Mouse (Mus musculus) erythroblast, adult 5-6 weeks (primary cell): ENCODE results near the gene 5330417C22Rik. TPM values are rescaled to one million over a fixed set of nuclear protein-coding genes. Genes with fewer than 3 reads are reported as not detected.

Experiments used
- ATAC-seq: replicated peaks from 2 replicates; pipeline ENCODE4 v1.8.0; 2016; ENCODE audit warnings: moderate number of reproducible peaks, mild to moderate bottlenecking, moderate TSS enrichment, inconsistent platforms; ENCODE audit not compliant: poor library complexity, low FRiP score, severe bottlenecking
- total RNA-seq, 2 experiments: library from RNA; stranded (forward) in 1 of 2; stranded (reverse) in 1 of 2; fragments of 150-400 nt in 1 of 2; fragments of 200-764, 138-1000 nt in 1 of 2; gene quantifications; 2 replicates each; pipeline versions ENCODE4 v1.2.3 to v1.2.4; 2015 to 2017; ENCODE audit warnings: low replicate concordance in 2 of 2

5330417C22Rik gene
- total RNA-seq, 2 experiments from 2014 or later, result not detected

DNA sequence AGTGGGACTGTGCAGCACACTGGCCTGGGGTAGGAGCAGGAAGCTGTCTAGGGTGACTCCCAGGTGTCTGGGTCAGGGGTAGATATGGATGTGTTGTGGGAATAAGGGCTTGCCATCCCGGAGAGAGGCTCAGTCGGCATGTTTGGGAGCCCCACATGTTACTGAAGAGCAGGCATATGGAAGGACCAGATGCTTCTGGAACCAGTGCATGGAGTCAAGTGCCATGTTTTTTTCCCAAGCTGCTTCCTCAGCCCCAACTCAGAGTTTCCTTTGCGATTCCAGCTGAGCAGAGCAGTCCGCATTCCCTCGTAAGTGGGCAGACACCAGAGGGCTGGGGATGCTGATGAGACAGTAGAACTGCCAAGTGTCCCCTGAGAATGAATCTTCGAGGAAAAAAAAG is 113.3 kb downstream of the 5330417C22Rik start:
- ATAC-seq, result no peak

DNA sequence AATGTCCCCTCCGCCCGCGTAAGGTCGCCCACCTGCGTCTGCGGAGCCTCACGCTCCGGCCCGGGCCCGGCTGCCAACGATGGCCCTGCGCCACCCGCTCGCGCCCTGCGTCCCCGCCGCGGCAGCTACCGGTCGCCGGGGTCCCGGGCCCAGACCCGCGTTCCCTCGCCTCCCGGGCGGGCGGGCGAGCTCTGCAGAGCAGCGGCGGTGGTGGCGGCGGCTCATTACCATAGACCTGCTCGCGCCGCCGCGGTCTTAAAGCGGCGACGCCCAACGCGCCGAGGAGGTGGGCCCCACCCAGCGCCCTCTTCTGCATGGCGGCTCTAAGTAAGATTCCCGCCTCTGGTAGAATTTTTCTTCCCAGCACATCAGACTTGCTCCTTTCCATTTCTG is 120.5 kb downstream of the 5330417C22Rik start:
- ATAC-seq, result no peak

DNA sequence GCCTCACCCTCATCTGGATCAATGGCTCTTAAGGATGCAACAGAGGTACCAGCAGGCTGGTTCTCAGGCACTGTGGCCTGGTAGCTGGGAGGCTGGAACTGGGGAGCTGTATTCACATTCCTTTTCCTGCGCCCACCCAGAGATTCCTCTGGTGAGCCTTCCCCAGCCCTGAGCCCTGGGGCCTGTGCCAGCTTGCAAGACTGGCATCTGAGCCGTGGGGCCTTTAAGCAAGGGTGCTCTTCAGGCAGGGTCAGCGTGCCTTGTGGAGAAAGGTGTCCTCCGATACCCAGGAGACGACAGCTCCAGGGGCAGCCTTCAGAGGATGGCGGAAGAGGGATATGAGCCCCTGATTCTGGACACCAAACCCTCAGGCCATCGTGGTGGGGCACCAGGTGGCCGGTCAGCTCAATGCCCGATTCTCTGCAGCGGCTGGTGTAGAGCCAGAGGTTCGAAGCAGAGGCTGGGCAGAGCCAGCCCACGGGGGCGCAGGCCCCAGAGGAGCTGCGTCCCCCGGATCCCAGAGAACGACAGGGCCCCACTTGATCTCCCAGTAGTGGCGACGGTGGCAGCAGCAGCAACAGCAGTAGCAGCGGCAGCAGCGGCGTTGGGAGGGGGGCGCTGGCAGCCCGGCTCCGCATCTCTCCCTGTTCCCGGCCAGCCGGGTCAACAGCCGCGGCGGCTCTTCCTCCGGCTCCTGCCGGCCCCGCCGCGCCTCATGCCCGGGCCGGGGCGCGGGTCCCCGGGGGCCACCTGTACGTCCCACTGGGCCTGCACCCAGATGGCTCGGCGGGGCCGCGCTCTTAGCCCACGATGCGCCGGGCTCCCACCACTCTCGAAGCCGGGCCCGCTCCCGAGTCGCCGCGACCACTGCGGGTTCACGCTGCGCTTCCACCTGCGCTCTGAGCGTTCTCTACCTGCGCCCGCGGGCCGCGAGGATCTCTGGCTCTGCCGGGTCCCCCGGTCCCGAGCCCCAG is 121.2 kb downstream of the 5330417C22Rik start, which contains the start of gene Celsr2:
Gene Celsr2 (minus strand): TSS at position 696 of the 974 bp plus-strand sequence.
- ATAC-seq, result no peak

GRCm38 (mm10) chr3:108413634-108414360 is 122.5 kb downstream of the 5330417C22Rik start:
- ATAC-seq, result no peak

DNA sequence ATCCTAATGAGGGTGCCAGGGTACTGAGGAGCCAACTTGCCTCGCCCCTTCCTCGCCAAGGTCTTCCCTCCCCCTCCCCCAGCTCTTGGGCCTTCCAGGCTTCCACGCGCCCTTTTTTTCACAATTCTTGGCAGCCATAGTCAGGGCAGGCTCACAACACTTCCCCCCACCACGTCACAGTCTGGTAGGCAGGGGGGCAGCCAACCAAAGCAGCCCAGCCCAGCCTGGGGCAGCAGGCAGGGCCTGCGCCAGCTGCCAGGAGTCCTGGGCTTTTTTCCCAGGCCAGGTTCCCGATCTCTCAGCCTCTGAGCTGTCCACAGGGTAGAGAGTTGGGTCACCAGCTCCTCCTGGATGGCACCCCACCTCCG is 124.6 kb downstream of the 5330417C22Rik start:
- no peak for ATAC-seq

DNA sequence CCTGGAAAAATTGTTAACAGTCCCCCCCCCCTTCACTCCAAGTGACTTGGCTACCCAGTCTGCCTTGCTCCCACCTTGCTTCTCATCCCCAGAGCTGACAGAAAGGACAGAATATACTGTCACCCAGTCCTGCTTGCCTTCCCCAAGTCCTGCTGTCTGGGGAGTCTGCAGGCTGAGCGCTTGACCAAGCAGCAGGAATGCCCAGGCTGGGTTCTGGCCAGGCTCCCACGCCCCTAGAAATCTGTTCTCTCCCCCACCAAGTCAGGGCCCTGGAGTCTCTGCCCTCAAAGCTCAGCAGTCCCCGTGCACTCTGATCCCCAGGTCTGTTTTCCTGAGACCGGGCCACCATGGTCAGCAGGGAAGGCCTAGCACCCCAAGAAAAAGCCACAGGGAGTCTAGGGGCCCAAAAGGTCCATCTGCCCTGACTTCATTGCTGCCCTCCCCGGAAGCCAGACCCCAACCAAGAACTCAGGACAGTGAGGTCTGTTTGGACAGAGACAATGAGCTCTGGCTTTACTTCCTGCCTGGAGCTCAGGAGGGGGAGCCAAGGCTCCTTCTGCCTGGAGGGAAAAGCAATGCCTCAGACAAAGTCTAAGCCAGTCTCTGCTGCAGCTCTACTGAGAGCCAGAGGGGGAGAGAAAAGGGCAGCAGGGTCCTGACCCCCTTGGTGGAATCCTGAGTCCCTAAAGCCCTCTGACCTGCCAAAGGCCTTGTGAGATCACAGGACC is 125.1 kb downstream of the 5330417C22Rik start:
- ATAC-seq, result no peak

- ATAC-seq, result no peak
Observed at GRCm38 (mm10) chr3:108410359-108410714, 126.0 kb downstream of the 5330417C22Rik start.

DNA sequence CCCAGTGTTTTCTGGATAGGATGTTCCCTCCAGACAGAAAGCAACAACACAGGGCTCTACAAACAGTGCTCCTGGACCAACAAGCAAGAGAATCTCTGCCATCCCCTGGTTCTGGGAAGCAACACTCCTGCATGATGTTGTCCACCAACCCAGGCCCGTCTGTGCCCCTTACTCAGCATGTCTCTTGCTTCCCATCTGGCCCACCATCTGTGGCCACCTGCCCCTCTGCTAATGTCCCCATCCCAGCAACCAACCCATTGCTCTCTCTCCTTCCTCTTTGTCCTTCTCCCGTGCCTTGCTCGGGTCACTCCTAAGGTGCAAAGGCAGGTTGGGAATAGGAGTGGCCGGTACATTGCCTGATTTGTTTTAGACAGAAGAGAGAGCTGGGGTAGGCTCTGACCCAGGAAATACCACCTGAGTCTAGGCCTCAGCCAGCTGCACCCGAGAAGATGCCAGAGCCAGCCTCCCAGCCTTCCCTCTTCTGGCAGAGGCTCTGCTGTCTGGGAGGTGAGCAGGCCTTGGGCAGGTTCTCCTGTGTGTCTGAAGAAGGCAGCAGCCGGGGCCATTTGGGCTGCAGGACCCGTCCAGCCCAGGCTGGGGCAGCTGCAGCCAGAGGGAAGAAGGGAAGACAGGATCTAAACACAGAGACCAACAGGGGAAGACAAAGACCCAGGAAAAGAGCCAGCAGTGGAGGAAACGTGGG is 126.5 kb downstream of the 5330417C22Rik start:
- no peak for ATAC-seq

DNA sequence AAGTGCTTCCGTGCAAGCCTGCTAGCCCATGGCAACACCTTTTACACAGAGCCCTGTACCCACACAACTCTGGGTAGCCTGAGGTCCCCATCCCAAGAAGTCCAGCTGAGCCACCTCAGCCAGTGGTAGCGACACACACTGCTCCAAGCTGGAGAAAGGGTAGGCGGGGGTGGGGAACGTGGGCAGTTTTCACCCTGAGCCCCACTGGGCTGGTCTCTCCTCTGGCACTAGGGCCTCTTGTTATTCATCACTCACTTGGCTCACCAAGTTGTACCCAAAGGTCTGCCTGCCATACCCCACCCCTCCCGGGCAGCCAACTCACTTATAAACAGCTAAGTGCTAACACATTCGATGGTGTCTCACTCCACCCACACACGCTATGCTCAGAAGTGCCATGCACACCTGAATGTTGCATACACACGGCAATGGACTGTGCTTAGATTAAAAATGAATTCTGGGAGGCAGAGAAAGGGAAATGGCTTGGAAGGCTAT is 127.8 kb downstream of the 5330417C22Rik start:
- ATAC-seq, result no peak

DNA sequence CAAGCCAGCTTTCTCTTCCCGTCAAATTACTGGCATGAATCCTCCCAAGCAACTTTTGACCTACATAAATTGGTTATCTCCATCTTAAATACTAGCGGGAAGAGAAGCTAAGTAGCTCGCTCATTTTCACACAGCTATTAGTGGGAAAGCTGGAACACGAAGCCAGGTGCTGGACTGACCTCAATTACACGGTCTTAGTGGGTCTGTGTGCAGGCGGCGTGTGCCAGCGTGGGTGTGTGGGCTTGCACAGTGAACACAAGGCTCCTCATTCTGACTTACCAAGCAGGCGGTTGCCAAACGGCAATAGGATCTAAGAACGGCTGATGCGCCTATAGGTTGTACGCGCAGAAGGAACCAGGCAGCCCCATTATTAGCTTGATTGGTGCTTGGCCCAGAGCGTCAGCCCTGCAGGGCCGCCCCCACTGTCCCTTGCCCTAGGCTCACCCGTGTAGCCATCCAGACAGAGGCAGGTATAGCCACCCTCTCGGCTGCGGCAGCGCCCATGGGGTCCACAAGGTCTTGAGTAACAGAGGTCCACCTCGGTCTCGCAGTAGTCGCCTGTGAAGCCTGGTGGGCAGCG is 129.9 kb downstream of the 5330417C22Rik start:
- ATAC-seq, result no peak

Other genes with a start within 250 kb of the 5330417C22Rik start
- not detected in 2 replicates for gene Mybphl, start 171.6 kb downstream of the 5330417C22Rik start, total RNA-seq (2015; ENCODE audit: low replicate concordance)
- gene Mybphl, start 171.6 kb downstream of the 5330417C22Rik start, total RNA-seq (2017; ENCODE audit: low replicate concordance), result not detected in 2 replicates
- 4.4 and 5.9 TPM in 2 replicates for gene Psrc1, start 152.7 kb downstream of the 5330417C22Rik start, total RNA-seq (2015; ENCODE audit: low replicate concordance)
- gene Psrc1, start 152.7 kb downstream of the 5330417C22Rik start, total RNA-seq (2017; ENCODE audit: low replicate concordance), result 9.5 and 14.1 TPM in 2 replicates
- gene Celsr2, start 121.0 kb downstream of the 5330417C22Rik start, total RNA-seq (2015; ENCODE audit: low replicate concordance), result not detected in 2 replicates
- gene Celsr2, start 121.0 kb downstream of the 5330417C22Rik start, total RNA-seq (2017; ENCODE audit: low replicate concordance), result 0.14 TPM in 1 of 2 replicates, not detected in the other
- gene Sars, start 91.3 kb downstream of the 5330417C22Rik start, total RNA-seq (2015; ENCODE audit: low replicate concordance), result 15.5 and 20.4 TPM in 2 replicates
- gene Sars, start 91.3 kb downstream of the 5330417C22Rik start, total RNA-seq (2017; ENCODE audit: low replicate concordance), result 91.9 and 143 TPM in 2 replicates
- gene 1700013F07Rik, start 2.4 kb downstream of the 5330417C22Rik start, total RNA-seq (2015; ENCODE audit: low replicate concordance), result not detected in 2 replicates
- not detected in 2 replicates for gene 1700013F07Rik, start 2.4 kb downstream of the 5330417C22Rik start, total RNA-seq (2017; ENCODE audit: low replicate concordance)
- 3.8 and 4.8 TPM in 2 replicates for gene Tmem167b, start 25.9 kb upstream of the 5330417C22Rik start, total RNA-seq (2015; ENCODE audit: low replicate concordance)
- 18.3 and 21.7 TPM in 2 replicates for gene Tmem167b, start 25.9 kb upstream of the 5330417C22Rik start, total RNA-seq (2017; ENCODE audit: low replicate concordance)
- 2.9 and 3.5 TPM in 2 replicates for gene Taf13, start 35.2 kb upstream of the 5330417C22Rik start, total RNA-seq (2015; ENCODE audit: low replicate concordance)
- gene Taf13, start 35.2 kb upstream of the 5330417C22Rik start, total RNA-seq (2017; ENCODE audit: low replicate concordance), result 4.7 and 14.1 TPM in 2 replicates
- 2.5 and 3.3 TPM in 2 replicates for gene Wdr47, start 54.7 kb upstream of the 5330417C22Rik start, total RNA-seq (2015; ENCODE audit: low replicate concordance)
- 2.0 and 2.6 TPM in 2 replicates for gene Wdr47, start 54.7 kb upstream of the 5330417C22Rik start, total RNA-seq (2017; ENCODE audit: low replicate concordance)
- gene Clcc1, start 117.4 kb upstream of the 5330417C22Rik start, total RNA-seq (2015; ENCODE audit: low replicate concordance), result 7.9 and 13.4 TPM in 2 replicates
- gene Clcc1, start 117.4 kb upstream of the 5330417C22Rik start, total RNA-seq (2017; ENCODE audit: low replicate concordance), result 19.9 and 23.7 TPM in 2 replicates
- gene Gpsm2, start 185.8 kb upstream of the 5330417C22Rik start, total RNA-seq (2015; ENCODE audit: low replicate concordance), result 8.2 and 25.0 TPM in 2 replicates
- gene Gpsm2, start 185.8 kb upstream of the 5330417C22Rik start, total RNA-seq (2017; ENCODE audit: low replicate concordance), result 47.5 and 64.2 TPM in 2 replicates
- 1.3 and 6.3 TPM in 2 replicates for gene Aknad1, start 203.1 kb upstream of the 5330417C22Rik start, total RNA-seq (2015; ENCODE audit: low replicate concordance)
- gene Aknad1, start 203.1 kb upstream of the 5330417C22Rik start, total RNA-seq (2017; ENCODE audit: low replicate concordance), result 1.6 and 8.6 TPM in 2 replicates